Comparison of ENCODE assay signal across 16 mouse cellular contexts in the genomic region with DNA sequence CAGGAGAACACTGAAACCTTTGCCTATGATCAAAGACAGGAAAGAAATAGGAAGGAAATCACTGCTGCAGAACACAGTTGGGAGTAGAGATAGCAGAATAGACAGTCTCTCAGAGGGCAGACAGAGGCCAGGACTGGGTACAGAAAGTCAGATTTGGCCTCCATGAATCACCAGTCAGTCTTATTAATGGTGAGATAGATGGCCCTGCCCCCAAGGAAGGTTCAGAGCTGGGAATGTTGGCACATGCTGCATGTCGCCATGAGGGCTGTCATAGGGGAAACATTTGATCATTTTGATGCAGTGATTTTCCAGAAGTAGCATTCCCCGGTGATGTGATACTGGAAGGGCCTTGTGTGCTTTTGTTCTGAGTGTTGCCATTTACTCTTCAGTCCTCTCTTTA. TPM values are rescaled to one million over a fixed set of nuclear protein-coding genes. Genes with fewer than 3 reads are reported as not detected.
DNase-seq lines count a peak whose midpoint lies in the region; ATAC-seq and TF ChIP-seq lines count a peak whose summit lies in the region.
"Had no signal": no experiment of that assay in that cellular context is flagged by ENCODE, and none has a peak within 500 bp of the region (broad histone marks: within the 10 kb centered on the region; RNA-seq: fewer than 3 reads in every experiment).

No protein-coding gene starts in this region.

- no peak overlapping the region for H3K4me2 ChIP-seq in intestine, embryonic 16.5 days (ENCODE audit: low read depth, low read length)
- H3K4me2 ChIP-seq: embryonic facial prominence, embryonic 13.5 days; liver, embryonic 15.5 days; neural tube, embryonic 12.5 days had no signal

- H3K27ac ChIP-seq in heart, adult 2 months: peak overlapping the region; percentile 15
- H3K27ac ChIP-seq in layer of hippocampus, adult 2 months: peak overlapping the region; percentile 0; the same call in 1 of the 2 replicates
- no peak overlapping the region for H3K27ac ChIP-seq in intestine, embryonic 16.5 days (ENCODE audit: low read length)
- H3K27ac ChIP-seq: embryonic facial prominence, embryonic 13.5 days; forebrain, embryonic 10.5 days; liver, embryonic 15.5 days; neural tube, embryonic 12.5 days had no signal

- TF ChIP-seq EP300 in heart, adult 2 months (IDR thresholded peaks at IDR 0.05; ENCODE audit: insufficient read depth, low read depth, low read length): no peak

- H3K9ac ChIP-seq in heart, adult 2 months (ENCODE audit: low read depth, low read length): no peak overlapping the region
- H3K9ac ChIP-seq in intestine, embryonic 16.5 days (ENCODE audit: low read depth, low read length): no peak overlapping the region
- H3K9ac ChIP-seq: embryonic facial prominence, embryonic 13.5 days; liver, embryonic 15.5 days; neural tube, embryonic 12.5 days had no signal

- H3K4me3 ChIP-seq in heart, adult 2 months: no peak overlapping the region
- H3K4me3 ChIP-seq in layer of hippocampus, adult 2 months: no peak overlapping the region
- no peak overlapping the region for H3K4me3 ChIP-seq in intestine, embryonic 16.5 days (ENCODE audit: low read length)
- H3K4me3 ChIP-seq: embryonic facial prominence, embryonic 13.5 days; forebrain, embryonic 10.5 days; liver, embryonic 15.5 days; neural tube, embryonic 12.5 days had no signal

- H3K79me2 ChIP-seq in heart, adult 2 months (replicated peaks; ENCODE audit: control insufficient read depth, insufficient read depth, low read length): no peaks in the 10 kb centered on the region

- peaks cover 8% of the 10 kb centered on the region for H3K4me1 ChIP-seq in heart, adult 2 months (ENCODE audit: control insufficient read depth, insufficient read depth, low read length)
- no peaks in the 10 kb centered on the region for H3K4me1 ChIP-seq in intestine, embryonic 16.5 days (ENCODE audit: control insufficient read depth, insufficient read depth, low read length)
- H3K4me1 ChIP-seq: embryonic facial prominence, embryonic 13.5 days; forebrain, embryonic 10.5 days; neural tube, embryonic 12.5 days had no signal

- WGBS in heart, adult 2 months: 56% methylated on average over 2 of the region's 2 CpGs
- 76% methylated on average over 2 of the region's 2 CpGs for WGBS in intestine, embryonic 16.5 days

- no peak for ATAC-seq in intestine, embryonic 16.5 days
- ATAC-seq: CD4-positive, CD25-positive, alpha-beta regulatory T cell, adult 4 months; inflammation-experienced regulatory T-cells, adult 6 months had no signal

- no peaks in the 10 kb centered on the region for H3K27me3 ChIP-seq in heart, adult 2 months (ENCODE audit: control insufficient read depth, insufficient read depth, low read length)
- H3K27me3 ChIP-seq in intestine, embryonic 16.5 days (replicated peaks; ENCODE audit: control insufficient read depth, insufficient read depth, low read length): no peaks in the 10 kb centered on the region
- H3K27me3 ChIP-seq: embryonic facial prominence, embryonic 13.5 days; liver, embryonic 15.5 days; neural tube, embryonic 12.5 days had no signal

- TF ChIP-seq CTCF in heart, adult 2 months (IDR thresholded peaks at IDR 0.05): no peak
- no peak for TF ChIP-seq CTCF in layer of hippocampus, adult 2 months (conservative IDR thresholded peaks at IDR 0.05)

- H3K36me3 ChIP-seq in heart, adult 2 months (ENCODE audit: control insufficient read depth, insufficient read depth, low read length): peaks cover 9% of the 10 kb centered on the region
- H3K36me3 ChIP-seq in intestine, embryonic 16.5 days (ENCODE audit: control insufficient read depth, insufficient read depth, low read length): no peaks in the 10 kb centered on the region

- TF ChIP-seq POLR2A in heart, adult 2 months (IDR thresholded peaks at IDR 0.05; ENCODE audit: insufficient read depth, low read depth, low read length): no peak

- intact Hi-C loops in heart, adult 2 months (cut with DNase I): no loop called here
- intact Hi-C loops in heart, postnatal 14 days (cut with DNase I): no loop called here

- DNase-seq in heart, adult 2 months: no peak
- DNase-seq in heart, postnatal 14 days: no peak
- no peak for DNase-seq in layer of hippocampus, adult 2 months (ENCODE audit: low spot score in 2 of 2)
- no peak for DNase-seq in layer of hippocampus, adult 11-12 months (ENCODE audit: low spot score)
- peak; percentile 81 for DNase-seq in adrenal gland, adult 2 months
- peak; percentile 36 for DNase-seq in kidney, adult 9 months
- no peak for DNase-seq in thymus, adult 18-20 months
- DNase-seq: left cerebral cortex, postnatal 4 days; thymus, postnatal 14 days had no signal

- no peaks in the 10 kb centered on the region for H3K9me3 ChIP-seq in intestine, embryonic 16.5 days (ENCODE audit: control insufficient read depth, low read length)
- H3K9me3 ChIP-seq: embryonic facial prominence, embryonic 13.5 days; forebrain, embryonic 10.5 days; liver, embryonic 15.5 days; neural tube, embryonic 12.5 days had no signal

RNA-seq across cellular contexts. Expression of a gene that starts 31.5 kb away (rescaled TPM):
- 10 to 100 TPM; 41.4 to 44.0 TPM for total RNA-seq in heart, adult 2 months (2021)
- 30.9 and 39.6 TPM in 2 replicates for polyA plus RNA-seq in heart, adult 2 months (2012; rRNA removed)
- 10 to 100 TPM; 41.8 to 43.4 TPM for total RNA-seq in heart, postnatal 14 days (2021)
- total RNA-seq in layer of hippocampus, adult 2 months (2021): 100 to 1,000 TPM; 104 to 107 TPM
- total RNA-seq in adrenal gland, adult 2 months (2021): 100 to 1,000 TPM; 145 TPM
- polyA plus RNA-seq in adrenal gland, adult 2 months (2012; rRNA removed): 165 and 168 TPM in 2 replicates
- polyA plus RNA-seq in intestine, embryonic 16.5 days (2015; fragmentation: Nextera tagmentation; extraction: Ambion mirVana): 29.9 and 32.5 TPM in 2 replicates

Comparison
In these comparisons a context has a peak if more than half of its experiments do, and no peak if none do; other contexts are left out.
1. DNase-seq: peak in adrenal gland, adult 2 months (single experiment) and kidney, adult 9 months (single experiment); none in heart, adult 2 months (0 of 2), heart, postnatal 14 days (0 of 2), layer of hippocampus, adult 2 months (0 of 2), layer of hippocampus, adult 11-12 months (single experiment) and thymus, adult 18-20 months (0 of 2).